Mouse (Mus musculus): ENCODE results near the gene Rab3il1. TPM values are rescaled to one million over a fixed set of nuclear protein-coding genes. Genes with fewer than 3 reads are reported as not detected.

The Rab3il1 gene
- polyA plus RNA-seq, 1 experiment from 2014 or later, result 54.0 TPM

DNA sequence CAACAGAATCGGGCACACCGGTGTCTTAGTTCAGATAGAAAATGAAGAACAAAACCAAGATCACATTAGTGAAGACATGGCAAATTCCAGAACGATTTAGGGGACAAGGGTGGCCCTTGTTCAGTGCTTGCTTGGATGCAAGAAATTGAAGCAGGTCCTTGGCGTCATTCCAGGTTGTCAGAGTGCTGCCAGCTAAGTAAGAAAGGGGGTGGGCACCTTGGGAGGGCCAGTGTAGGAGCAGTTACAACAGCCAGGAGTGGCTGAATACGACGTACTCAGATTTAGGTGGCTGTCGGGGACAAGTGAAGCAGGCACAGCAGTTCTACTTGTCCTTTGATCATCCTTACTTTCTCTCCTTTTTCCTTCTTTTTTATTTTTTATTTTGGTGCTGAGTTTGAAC lies 66.2 kb downstream of the Rab3il1 start:
- Histone ChIP-seq H3K27me3 (ENCODE audit: control insufficient read depth, insufficient read depth, low read length) (no peaks in the 10 kb centered on the region), H3K9ac (ENCODE audit: low read depth, low read length) (no peak overlapping the region), H3K36me3 (ENCODE audit: control insufficient read depth, insufficient read depth, low read length) (peaks cover 41% of the 10 kb centered on the region), H3K4me2 (no peak overlapping the region), H3K4me3 (ENCODE audit: low read depth, low read length) (no peak overlapping the region), H3K27ac (ENCODE audit: low read depth, low read length) (no peak overlapping the region), H3K4me1 (ENCODE audit: control insufficient read depth, insufficient read depth, low read length) (no peaks in the 10 kb centered on the region), H3K9me3 (replicated peaks; ENCODE audit: control insufficient read depth, low read length) (no peaks in the 10 kb centered on the region)
- no peak for ATAC-seq (replicated peaks; ENCODE audit: insufficient number of reproducible peaks, low FRiP score, low TSS enrichment)
- WGBS (ENCODE audit: insufficient replicate concordance), result 83% methylated on average over 7 of the region's 7 CpGs

DNA sequence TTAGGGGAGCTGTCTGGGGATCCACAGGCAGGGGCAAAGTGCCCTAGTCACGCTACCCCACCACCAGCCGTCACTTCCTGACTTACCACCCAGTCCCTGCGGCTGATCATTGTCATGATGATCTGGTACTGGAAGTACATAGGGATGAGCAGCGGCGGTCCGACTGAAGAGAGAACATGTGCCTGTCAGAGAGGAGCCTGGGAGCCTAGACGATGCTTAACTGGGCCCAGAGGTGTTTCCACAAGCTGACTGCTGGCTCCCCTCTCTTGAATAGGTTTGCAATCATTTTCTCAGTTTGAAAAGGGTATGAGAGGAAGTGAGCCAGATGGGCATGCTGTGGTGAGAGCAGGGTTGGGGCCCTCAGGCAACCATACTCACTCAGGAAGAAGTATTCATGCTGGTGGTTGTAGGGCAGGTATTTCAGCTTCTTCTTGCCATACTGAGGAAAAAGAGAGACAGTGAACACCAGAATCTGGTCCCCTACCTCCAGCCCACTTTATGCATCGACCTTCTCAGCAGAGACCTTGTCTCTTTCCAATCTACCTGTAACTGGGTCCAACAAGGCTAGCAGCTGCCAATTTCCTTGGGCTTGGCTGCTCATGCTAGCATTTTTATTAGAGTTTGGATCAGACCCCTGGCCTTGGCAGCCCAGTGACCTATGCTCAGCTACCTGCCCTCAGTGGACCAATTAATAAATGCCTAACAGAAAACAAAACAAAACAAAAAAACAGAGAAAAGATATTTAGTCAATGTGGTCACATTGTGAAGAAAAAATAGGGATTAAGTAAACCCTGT lies 68.9 kb downstream of the Rab3il1 start:
- H3K9me3 ChIP-seq (replicated peaks; ENCODE audit: control insufficient read depth, low read length), result no peaks in the 10 kb centered on the region
- no peak for ATAC-seq (replicated peaks; ENCODE audit: insufficient number of reproducible peaks, low FRiP score, low TSS enrichment)
- H3K4me1 ChIP-seq (ENCODE audit: control insufficient read depth, insufficient read depth, low read length), result no peaks in the 10 kb centered on the region
- H3K9ac ChIP-seq (ENCODE audit: low read depth, low read length), result no peak overlapping the region
- H3K27ac ChIP-seq (ENCODE audit: low read depth, low read length), result no peak overlapping the region
- H3K36me3 ChIP-seq (ENCODE audit: control insufficient read depth, insufficient read depth, low read length), result peaks cover 53% of the 10 kb centered on the region
- no peak overlapping the region for H3K4me2 ChIP-seq
- no peaks in the 10 kb centered on the region for H3K27me3 ChIP-seq (ENCODE audit: control insufficient read depth, insufficient read depth, low read length)
- 96% methylated on average over 8 of the region's 8 CpGs for WGBS (ENCODE audit: insufficient replicate concordance)
- no peak overlapping the region for H3K4me3 ChIP-seq (ENCODE audit: low read depth, low read length)

DNA sequence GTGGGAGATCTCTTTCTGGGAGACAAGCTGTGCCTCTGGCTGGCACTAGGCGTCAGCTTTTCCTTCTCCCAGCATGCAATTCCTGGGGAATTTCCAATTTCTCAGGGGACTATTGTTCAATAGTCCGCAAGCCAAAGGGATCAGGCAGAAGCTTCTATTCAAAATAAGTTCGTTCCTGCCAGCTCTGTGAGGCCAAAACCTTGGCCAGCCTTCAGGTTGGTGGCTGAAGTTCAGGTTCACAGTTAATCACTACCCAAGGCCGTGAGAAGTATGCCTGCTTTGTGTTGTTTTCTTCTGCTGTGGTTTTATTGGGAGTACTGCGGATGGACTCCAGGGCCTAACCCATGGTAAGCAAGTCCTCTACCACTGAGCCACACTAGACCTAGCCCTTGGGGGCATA lies 69.7 kb downstream of the Rab3il1 start:
- Histone ChIP-seq H3K9me3 (replicated peaks; ENCODE audit: control insufficient read depth, low read length) (no peaks in the 10 kb centered on the region), H3K27ac (ENCODE audit: low read depth, low read length) (no peak overlapping the region), H3K9ac (ENCODE audit: low read depth, low read length) (no peak overlapping the region), H3K36me3 (ENCODE audit: control insufficient read depth, insufficient read depth, low read length) (peaks cover 53% of the 10 kb centered on the region), H3K4me3 (ENCODE audit: low read depth, low read length) (no peak overlapping the region), H3K4me2 (no peak overlapping the region), H3K27me3 (ENCODE audit: control insufficient read depth, insufficient read depth, low read length) (no peaks in the 10 kb centered on the region), H3K4me1 (ENCODE audit: control insufficient read depth, insufficient read depth, low read length) (no peaks in the 10 kb centered on the region)
- ATAC-seq (replicated peaks; ENCODE audit: insufficient number of reproducible peaks, low FRiP score, low TSS enrichment), result no peak
- WGBS (ENCODE audit: insufficient replicate concordance), result 88% methylated on average over 5 of the region's 5 CpGs

DNA sequence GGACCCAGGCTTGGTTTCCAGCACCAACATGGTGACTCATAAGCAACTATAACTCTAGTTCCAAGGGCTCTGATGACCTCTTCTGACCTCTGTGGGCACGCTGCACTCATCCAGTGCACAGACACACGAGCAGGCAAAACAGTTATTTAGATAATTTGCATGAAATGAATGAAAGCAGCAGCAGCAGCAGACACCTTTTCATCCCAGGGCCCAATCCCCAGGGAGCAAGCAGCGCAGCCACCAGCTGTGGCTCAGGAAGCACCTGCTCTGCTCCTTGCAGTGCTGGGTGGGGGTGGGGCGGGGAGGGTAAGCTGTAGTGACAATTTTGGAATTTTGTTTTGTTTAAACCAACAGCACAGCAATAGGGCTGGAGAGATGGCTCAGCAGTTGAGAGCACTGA lies 70.4 kb downstream of the Rab3il1 start:
- H3K27ac ChIP-seq (ENCODE audit: low read depth, low read length), result no peak overlapping the region
- no peak for ATAC-seq (replicated peaks; ENCODE audit: insufficient number of reproducible peaks, low FRiP score, low TSS enrichment)
- H3K9me3 ChIP-seq (replicated peaks; ENCODE audit: control insufficient read depth, low read length), result no peaks in the 10 kb centered on the region
- peaks cover 60% of the 10 kb centered on the region for H3K36me3 ChIP-seq (ENCODE audit: control insufficient read depth, insufficient read depth, low read length)
- H3K27me3 ChIP-seq (ENCODE audit: control insufficient read depth, insufficient read depth, low read length), result no peaks in the 10 kb centered on the region
- no peak overlapping the region for H3K4me3 ChIP-seq (ENCODE audit: low read depth, low read length)
- no peak overlapping the region for H3K4me2 ChIP-seq
- WGBS (ENCODE audit: insufficient replicate concordance), result 90% methylated on average over 4 of the region's 4 CpGs
- H3K9ac ChIP-seq (ENCODE audit: low read depth, low read length), result no peak overlapping the region
- H3K4me1 ChIP-seq (ENCODE audit: control insufficient read depth, insufficient read depth, low read length), result no peaks in the 10 kb centered on the region

DNA sequence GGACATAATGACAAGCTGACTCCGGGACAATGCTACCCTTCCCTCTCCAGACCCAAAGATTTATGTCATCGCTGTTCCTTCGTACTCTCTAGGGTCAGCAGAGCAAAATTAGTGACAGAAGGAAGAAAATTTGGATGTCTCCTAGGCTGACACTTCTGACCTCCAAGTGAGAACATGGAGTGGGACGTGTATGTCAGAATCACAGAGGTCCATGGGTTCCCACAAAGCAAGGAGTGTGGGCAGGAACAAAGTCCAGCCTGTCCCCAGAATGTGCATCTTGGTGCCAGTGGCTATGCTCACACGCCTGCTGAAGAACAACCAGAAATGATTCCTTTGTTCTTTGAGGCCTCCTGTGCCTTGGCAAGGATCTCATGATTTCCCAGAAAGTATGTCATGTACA lies 71.7 kb downstream of the Rab3il1 start:
- H3K27me3 ChIP-seq (ENCODE audit: control insufficient read depth, insufficient read depth, low read length), result no peaks in the 10 kb centered on the region
- no peak for ATAC-seq (replicated peaks; ENCODE audit: insufficient number of reproducible peaks, low FRiP score, low TSS enrichment)
- no peak overlapping the region for H3K4me2 ChIP-seq
- no peaks in the 10 kb centered on the region for H3K9me3 ChIP-seq (replicated peaks; ENCODE audit: control insufficient read depth, low read length)
- 94% methylated on average over 5 of the region's 5 CpGs for WGBS (ENCODE audit: insufficient replicate concordance)
- no peaks in the 10 kb centered on the region for H3K4me1 ChIP-seq (ENCODE audit: control insufficient read depth, insufficient read depth, low read length)
- no peak overlapping the region for H3K9ac ChIP-seq (ENCODE audit: low read depth, low read length)
- H3K4me3 ChIP-seq (ENCODE audit: low read depth, low read length), result no peak overlapping the region
- H3K27ac ChIP-seq (ENCODE audit: low read depth, low read length), result no peak overlapping the region
- H3K36me3 ChIP-seq (ENCODE audit: control insufficient read depth, insufficient read depth, low read length), result peaks cover 71% of the 10 kb centered on the region

DNA sequence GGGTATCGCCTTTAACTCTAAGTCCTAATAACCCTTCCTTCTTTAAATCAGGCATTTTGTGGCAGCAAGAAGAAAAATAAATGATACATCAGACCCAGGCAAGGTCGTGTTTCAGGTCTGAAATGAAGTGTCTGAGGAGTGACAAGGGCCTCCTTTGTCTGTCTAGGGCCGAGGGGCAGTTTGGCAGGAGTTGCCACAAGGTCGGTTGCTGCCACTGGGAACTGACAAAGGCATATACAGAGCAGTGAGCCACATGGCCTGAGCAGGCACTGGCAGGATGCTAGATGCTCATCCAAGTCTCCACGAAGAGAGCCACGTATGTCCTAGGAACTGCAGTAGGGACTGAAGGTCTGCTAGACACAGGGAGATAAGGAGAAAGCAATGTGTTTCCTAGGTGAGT lies 76.9 kb downstream of the Rab3il1 start:
- no peak overlapping the region for H3K4me2 ChIP-seq
- no peak overlapping the region for H3K27ac ChIP-seq (ENCODE audit: low read depth, low read length)
- H3K36me3 ChIP-seq (ENCODE audit: control insufficient read depth, insufficient read depth, low read length), result peaks cover 76% of the 10 kb centered on the region
- no peaks in the 10 kb centered on the region for H3K27me3 ChIP-seq (ENCODE audit: control insufficient read depth, insufficient read depth, low read length)
- H3K9ac ChIP-seq (ENCODE audit: low read depth, low read length), result no peak overlapping the region
- no peak for ATAC-seq (replicated peaks; ENCODE audit: insufficient number of reproducible peaks, low FRiP score, low TSS enrichment)
- 83% methylated on average over 6 of the region's 6 CpGs for WGBS (ENCODE audit: insufficient replicate concordance)
- no peaks in the 10 kb centered on the region for H3K9me3 ChIP-seq (replicated peaks; ENCODE audit: control insufficient read depth, low read length)
- no peak overlapping the region for H3K4me3 ChIP-seq (ENCODE audit: low read depth, low read length)
- H3K4me1 ChIP-seq (ENCODE audit: control insufficient read depth, insufficient read depth, low read length), result peaks cover 6% of the 10 kb centered on the region; the same call in 1 of the 2 replicates

DNA sequence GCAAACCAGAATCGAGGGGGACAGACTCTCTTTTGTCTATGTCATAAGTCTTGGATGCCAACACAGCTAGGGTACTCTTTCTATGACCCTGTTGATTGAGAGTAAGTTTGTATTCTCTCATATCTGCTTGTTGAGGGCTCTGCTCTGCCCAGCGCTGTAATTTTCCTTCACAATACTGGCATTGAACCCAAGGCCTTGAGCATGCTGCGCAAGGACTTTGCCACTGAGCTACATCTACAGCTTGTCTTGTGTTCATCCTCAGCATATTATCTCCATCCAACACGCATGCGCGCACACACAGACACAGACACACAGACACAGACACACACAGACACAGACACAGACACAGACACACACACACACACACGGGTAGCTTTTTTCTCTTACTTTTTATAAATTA lies 78.9 kb downstream of the Rab3il1 start:
- Histone ChIP-seq H3K27me3 (ENCODE audit: control insufficient read depth, insufficient read depth, low read length) (no peaks in the 10 kb centered on the region), H3K4me2 (no peak overlapping the region), H3K4me3 (ENCODE audit: low read depth, low read length) (no peak overlapping the region), H3K4me1 (ENCODE audit: control insufficient read depth, insufficient read depth, low read length) (peaks cover 6% of the 10 kb centered on the region; the same call in 1 of the 2 replicates), H3K9me3 (replicated peaks; ENCODE audit: control insufficient read depth, low read length) (no peaks in the 10 kb centered on the region), H3K27ac (ENCODE audit: low read depth, low read length) (no peak overlapping the region), H3K36me3 (ENCODE audit: control insufficient read depth, insufficient read depth, low read length) (peaks cover 59% of the 10 kb centered on the region), H3K9ac (ENCODE audit: low read depth, low read length) (no peak overlapping the region)
- ATAC-seq (replicated peaks; ENCODE audit: insufficient number of reproducible peaks, low FRiP score, low TSS enrichment), result no peak
- 96% methylated on average over 7 of the region's 7 CpGs for WGBS (ENCODE audit: insufficient replicate concordance)

DNA sequence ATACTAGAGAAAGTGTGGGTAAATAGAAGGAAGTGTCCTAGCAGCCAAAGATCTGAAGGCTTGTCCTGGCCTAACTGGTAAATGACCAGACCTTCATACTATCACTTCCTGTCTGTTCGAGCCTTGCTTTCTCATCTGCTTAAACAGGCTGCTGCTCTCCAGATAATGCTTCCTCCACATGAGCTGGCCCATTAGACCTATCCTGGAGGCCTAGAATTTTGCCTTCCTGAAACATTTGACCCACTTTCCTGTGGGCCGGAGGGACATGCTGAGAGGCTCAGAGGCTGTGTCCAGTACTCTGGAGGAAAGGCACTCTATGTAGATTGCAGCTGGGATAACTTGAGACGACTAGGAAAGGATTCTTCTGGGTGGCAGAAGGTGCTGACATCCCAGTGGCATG lies 80.6 kb downstream of the Rab3il1 start:
- Histone ChIP-seq H3K9me3 (replicated peaks; ENCODE audit: control insufficient read depth, low read length) (no peaks in the 10 kb centered on the region), H3K4me2 (no peak overlapping the region), H3K27me3 (ENCODE audit: control insufficient read depth, insufficient read depth, low read length) (no peaks in the 10 kb centered on the region), H3K4me3 (ENCODE audit: low read depth, low read length) (no peak overlapping the region), H3K36me3 (ENCODE audit: control insufficient read depth, insufficient read depth, low read length) (peaks cover 45% of the 10 kb centered on the region), H3K4me1 (ENCODE audit: control insufficient read depth, insufficient read depth, low read length) (peaks cover 6% of the 10 kb centered on the region; the same call in 1 of the 2 replicates), H3K9ac (ENCODE audit: low read depth, low read length) (no peak overlapping the region), H3K27ac (ENCODE audit: low read depth, low read length) (peak overlapping the region; percentile 70)
- 52% methylated on average over 3 of the region's 3 CpGs for WGBS (ENCODE audit: insufficient replicate concordance)
- ATAC-seq (replicated peaks; ENCODE audit: insufficient number of reproducible peaks, low FRiP score, low TSS enrichment), result no peak

DNA sequence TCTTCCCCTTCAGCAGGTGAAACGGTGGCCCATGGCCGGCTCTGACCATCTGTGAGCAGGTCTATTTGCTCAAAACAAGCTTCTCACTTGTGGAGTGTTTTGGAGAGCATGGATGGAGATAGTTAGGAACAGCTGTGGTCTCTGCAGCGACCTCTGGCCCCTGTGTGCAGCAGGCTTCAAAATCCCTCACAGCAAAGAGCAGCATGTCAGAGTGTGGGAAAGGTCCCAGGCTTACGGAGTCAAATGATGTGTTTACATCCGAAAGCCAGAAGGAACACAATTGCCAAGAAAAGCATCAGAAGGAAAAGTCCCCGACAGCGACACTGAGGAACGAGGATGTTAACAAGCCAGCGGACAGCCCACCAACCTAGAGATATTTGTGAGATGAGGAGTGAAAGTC lies 84.0 kb downstream of the Rab3il1 start:
- H3K27me3 ChIP-seq (ENCODE audit: control insufficient read depth, insufficient read depth, low read length), result no peaks in the 10 kb centered on the region
- peaks cover 6% of the 10 kb centered on the region; the same call in 1 of the 2 replicates for H3K4me1 ChIP-seq (ENCODE audit: control insufficient read depth, insufficient read depth, low read length)
- H3K9me3 ChIP-seq (replicated peaks; ENCODE audit: control insufficient read depth, low read length), result no peaks in the 10 kb centered on the region
- no peak overlapping the region for H3K4me2 ChIP-seq
- H3K36me3 ChIP-seq (ENCODE audit: control insufficient read depth, insufficient read depth, low read length), result peaks cover 41% of the 10 kb centered on the region
- H3K4me3 ChIP-seq (ENCODE audit: low read depth, low read length), result no peak overlapping the region
- H3K27ac ChIP-seq (ENCODE audit: low read depth, low read length), result no peak overlapping the region
- 82% methylated on average over 9 of the region's 9 CpGs for WGBS (ENCODE audit: insufficient replicate concordance)
- ATAC-seq (replicated peaks; ENCODE audit: insufficient number of reproducible peaks, low FRiP score, low TSS enrichment), result no peak
- H3K9ac ChIP-seq (ENCODE audit: low read depth, low read length), result no peak overlapping the region
